Mouse (Mus musculus): ENCODE data around the gene Arhgef1.

DNA sequence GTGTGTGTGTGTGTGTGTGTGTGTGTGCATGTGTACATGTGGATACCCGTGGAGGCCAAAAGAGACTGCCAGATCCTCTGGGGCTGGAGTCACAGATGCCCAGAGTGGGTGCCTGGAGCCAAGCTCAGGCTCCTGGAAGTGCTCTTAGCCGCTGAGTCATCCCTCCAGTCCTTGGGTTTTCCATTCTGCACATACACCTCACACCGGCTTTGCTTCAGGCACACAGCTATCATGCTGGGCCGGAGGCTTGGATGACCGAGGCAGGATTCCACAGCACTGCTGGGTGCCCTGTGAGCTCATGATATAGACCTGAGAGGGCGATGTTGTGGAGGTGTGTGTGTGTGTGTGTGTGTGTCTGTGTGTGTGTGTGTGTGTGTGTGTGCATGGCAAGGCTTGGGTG lies 65.8 kb downstream of the Arhgef1 start:
- TF ChIP-seq CTCF (IDR thresholded peaks at IDR 0.05; ENCODE audit: extremely low read depth, insufficient read depth, low read length) (no peak), POLR2A (IDR thresholded peaks at IDR 0.05; ENCODE audit: extremely low read depth, insufficient read depth, low read length) (no peak)
